Mouse (Mus musculus): ENCODE measurements around the gene Ifitm5. TPM values are rescaled to one million over a fixed set of nuclear protein-coding genes. Genes with fewer than 3 reads are reported as not detected.

Ifitm5 gene
- polyA plus RNA-seq, 1 experiment from 2014 or later: 1.4 TPM

DNA sequence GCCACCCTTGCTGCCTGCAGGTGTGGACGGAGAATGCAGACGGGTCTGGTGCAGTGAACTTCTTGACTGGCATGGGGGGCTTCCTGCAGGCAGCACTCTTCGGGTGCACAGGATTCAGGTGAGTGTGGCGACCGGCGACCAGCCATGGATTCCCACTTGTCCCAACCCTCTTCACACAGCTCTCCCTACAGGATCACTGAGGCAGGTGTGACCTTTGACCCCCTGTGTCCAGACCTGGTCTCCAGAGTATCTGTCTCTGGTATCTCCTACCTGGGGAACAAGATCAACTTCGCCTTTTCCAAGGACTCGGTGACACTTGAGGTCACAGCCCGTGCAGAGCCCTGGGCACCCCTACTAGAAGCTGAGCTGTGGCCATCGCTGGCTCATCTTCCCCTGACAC, 3.8 kb downstream of the Ifitm5 start:
- no peak overlapping the region for H3K9ac ChIP-seq
- H3K4me2 ChIP-seq: no peak overlapping the region
- H3K9me3 ChIP-seq: no peaks in the 10 kb centered on the region
- H3K27ac ChIP-seq (replicated peaks): no peak overlapping the region
- H3K4me1 ChIP-seq (replicated peaks): peaks cover 26% of the 10 kb centered on the region
- H3K36me3 ChIP-seq: no peaks in the 10 kb centered on the region
- WGBS: 94% methylated on average over 10 of the region's 10 CpGs
- ATAC-seq (ENCODE audit: low read depth): no peak
- H3K27me3 ChIP-seq: 0 out of 2 replicates have a peak, but pooled peaks cover 4% of the 10 kb centered on the region
- no peak overlapping the region for H3K4me3 ChIP-seq

- H3K4me1 ChIP-seq (replicated peaks): peaks cover 20% of the 10 kb centered on the region
- no peak overlapping the region for H3K4me2 ChIP-seq
- 94% methylated on average over 5 of the region's 5 CpGs for WGBS
- no peak overlapping the region for H3K4me3 ChIP-seq
- H3K27ac ChIP-seq (replicated peaks): no peak overlapping the region
- no peaks in the 10 kb centered on the region for H3K36me3 ChIP-seq
- no peaks in the 10 kb centered on the region for H3K9me3 ChIP-seq
- no peak overlapping the region for H3K9ac ChIP-seq
- 0 out of 2 replicates have a peak, but pooled peaks cover 4% of the 10 kb centered on the region for H3K27me3 ChIP-seq
- no peak for ATAC-seq (ENCODE audit: low read depth)
These were observed 4.8 kb downstream of the Ifitm5 start for GRCm38 (mm10) chr7:140945247-140945646.

GRCm38 (mm10) chr7:140944236-140944635, 5.9 kb downstream of the Ifitm5 start:
- no peak overlapping the region for H3K9ac ChIP-seq
- 89% methylated on average over 7 of the region's 7 CpGs for WGBS
- H3K4me3 ChIP-seq: no peak overlapping the region
- ATAC-seq (ENCODE audit: low read depth): no peak
- 0 out of 2 replicates have a peak, but pooled peaks cover 4% of the 10 kb centered on the region for H3K27me3 ChIP-seq
- no peaks in the 10 kb centered on the region for H3K9me3 ChIP-seq
- H3K27ac ChIP-seq (replicated peaks): no peak overlapping the region
- H3K36me3 ChIP-seq: no peaks in the 10 kb centered on the region
- peaks cover 28% of the 10 kb centered on the region for H3K4me1 ChIP-seq (replicated peaks)
- H3K4me2 ChIP-seq: no peak overlapping the region

GRCm38 (mm10) chr7:140943356-140943755, 6.7 kb downstream of the Ifitm5 start:
- H3K9me3 ChIP-seq: no peaks in the 10 kb centered on the region
- H3K4me3 ChIP-seq: no peak overlapping the region
- no peaks in the 10 kb centered on the region for H3K36me3 ChIP-seq
- H3K4me1 ChIP-seq (replicated peaks): peaks cover 30% of the 10 kb centered on the region
- 90% methylated on average over 4 of the region's 4 CpGs for WGBS
- no peak for ATAC-seq (ENCODE audit: low read depth)
- no peak overlapping the region for H3K4me2 ChIP-seq
- no peak overlapping the region for H3K9ac ChIP-seq
- no peak overlapping the region for H3K27ac ChIP-seq (replicated peaks)
- H3K27me3 ChIP-seq: 0 out of 2 replicates have a peak, but pooled peaks cover 4% of the 10 kb centered on the region

DNA sequence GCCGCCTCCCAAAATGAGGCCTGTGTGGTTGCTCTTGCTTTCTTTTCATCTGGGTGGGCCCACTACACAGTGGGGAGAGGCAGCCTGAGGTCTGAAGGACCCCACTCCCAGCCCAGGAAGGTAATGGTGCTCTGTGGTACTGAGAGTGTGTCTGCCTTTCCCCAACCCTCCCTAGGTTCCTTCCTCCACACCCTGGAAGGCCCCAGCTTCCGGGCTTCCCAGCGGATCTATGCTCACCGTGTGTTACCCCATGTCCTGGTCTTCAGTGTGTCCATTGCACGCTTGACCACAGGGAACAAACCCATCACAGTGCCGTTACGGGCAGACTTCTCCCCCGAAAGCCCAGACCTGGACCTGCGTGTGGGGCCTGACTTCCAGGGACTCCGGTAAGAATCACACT, 7.3 kb downstream of the Ifitm5 start:
- Histone ChIP-seq H3K36me3 (no peaks in the 10 kb centered on the region), H3K9me3 (no peaks in the 10 kb centered on the region), H3K4me2 (peak overlapping the region; percentile 54; the same call in 1 of the 2 replicates), H3K4me3 (no peak overlapping the region), H3K9ac (no peak overlapping the region), H3K27me3 (0 out of 2 replicates have a peak, but pooled peaks cover 4% of the 10 kb centered on the region), H3K27ac (replicated peaks) (no peak overlapping the region), H3K4me1 (replicated peaks) (peaks cover 30% of the 10 kb centered on the region)
- WGBS: 92% methylated on average over 10 of the region's 10 CpGs
- no peak for ATAC-seq (ENCODE audit: low read depth)

DNA sequence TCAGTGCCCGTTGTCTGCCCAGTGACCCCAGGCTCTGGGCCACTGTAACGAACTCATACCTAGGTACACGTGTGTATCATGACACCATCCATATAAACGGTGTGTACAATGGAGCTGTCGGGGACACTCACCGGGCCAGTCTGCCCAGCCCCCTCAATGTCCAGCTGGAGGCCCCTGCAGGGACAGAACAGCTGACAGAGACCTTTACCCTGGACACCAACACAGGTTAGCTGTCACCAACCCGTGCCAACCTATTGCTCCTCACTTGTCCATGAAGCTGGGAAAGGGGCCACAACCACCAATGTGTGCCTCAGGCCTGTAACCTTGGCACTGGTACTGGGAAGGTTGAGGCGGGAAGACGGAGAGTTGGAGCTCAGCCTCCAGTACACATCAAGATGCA, 7.8 kb downstream of the Ifitm5 start:
- Histone ChIP-seq H3K4me2 (peak overlapping the region; percentile 54), H3K36me3 (no peaks in the 10 kb centered on the region), H3K4me1 (replicated peaks) (peaks cover 30% of the 10 kb centered on the region), H3K27me3 (0 out of 2 replicates have a peak, but pooled peaks cover 4% of the 10 kb centered on the region), H3K4me3 (peak overlapping the region; percentile 40), H3K9me3 (no peaks in the 10 kb centered on the region), H3K27ac (replicated peaks) (no peak overlapping the region; the same call in 1 of the 2 replicates), H3K9ac (peak overlapping the region; percentile 71)
- no peak for ATAC-seq (ENCODE audit: low read depth)
- 62% methylated on average over 9 of the region's 9 CpGs for WGBS

DNA sequence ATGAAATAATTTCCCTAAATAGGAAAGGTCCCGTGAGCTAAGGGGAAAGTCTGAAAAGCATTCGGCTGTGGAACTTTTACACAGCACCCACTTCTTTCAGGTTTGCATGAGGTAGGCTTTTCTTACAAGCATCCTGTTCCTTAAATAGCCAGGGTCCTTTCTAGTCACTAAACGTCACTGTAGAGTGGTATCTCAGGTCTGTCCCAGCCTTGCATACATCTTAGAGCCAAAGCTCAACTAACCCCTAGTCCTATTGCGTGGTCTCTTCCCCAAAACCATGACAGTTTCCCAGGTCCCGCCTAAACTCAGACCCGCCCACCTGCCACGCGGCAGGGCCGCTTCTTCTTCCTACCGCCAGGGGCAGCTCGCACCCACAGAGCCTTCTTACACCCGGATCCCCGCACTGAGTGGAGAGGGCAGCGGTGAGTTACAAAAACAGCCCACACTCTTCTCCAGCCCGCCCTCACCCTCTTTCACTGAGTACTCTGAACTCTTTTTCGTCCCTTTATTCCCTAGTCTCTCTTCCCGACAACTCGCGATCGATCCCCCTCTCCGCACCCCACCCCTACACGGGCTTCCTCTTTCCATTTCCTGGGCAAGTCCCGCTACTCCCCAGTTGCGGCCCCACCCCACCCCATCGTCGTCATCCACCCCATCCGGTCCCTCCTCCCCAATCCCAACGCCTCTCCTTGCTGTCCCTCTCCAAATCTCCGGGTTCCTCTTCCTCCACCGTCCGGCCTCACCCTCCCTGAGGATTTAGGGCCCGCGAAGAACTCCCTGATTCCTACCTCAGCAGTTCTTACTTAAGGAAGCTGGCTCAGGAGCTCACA, 8.7 kb downstream of the Ifitm5 start, which contains the start of gene Pgghg:
TSS of gene Pgghg (plus strand) at position 170 of the 830 bp plus-strand sequence.
- peak; percentile 80 for ATAC-seq (ENCODE audit: low read depth)
- H3K27ac ChIP-seq (replicated peaks): peak within 1 kb of the TSS; percentile 67
- 4% methylated on average over 33 of the region's 33 CpGs for WGBS
- peak within 1 kb of the TSS; percentile 40 for H3K4me3 ChIP-seq
- 0 out of 2 replicates have a peak, but pooled peaks cover 8% of the 10 kb centered on the region for H3K27me3 ChIP-seq
- H3K9ac ChIP-seq: peak within 1 kb of the TSS; percentile 71
- peak within 1 kb of the TSS; percentile 54 for H3K4me2 ChIP-seq
- H3K4me1 ChIP-seq (replicated peaks): peaks cover 30% of the 10 kb centered on the region
- H3K36me3 ChIP-seq: no peaks in the 10 kb centered on the region
- no peaks in the 10 kb centered on the region for H3K9me3 ChIP-seq

DNA sequence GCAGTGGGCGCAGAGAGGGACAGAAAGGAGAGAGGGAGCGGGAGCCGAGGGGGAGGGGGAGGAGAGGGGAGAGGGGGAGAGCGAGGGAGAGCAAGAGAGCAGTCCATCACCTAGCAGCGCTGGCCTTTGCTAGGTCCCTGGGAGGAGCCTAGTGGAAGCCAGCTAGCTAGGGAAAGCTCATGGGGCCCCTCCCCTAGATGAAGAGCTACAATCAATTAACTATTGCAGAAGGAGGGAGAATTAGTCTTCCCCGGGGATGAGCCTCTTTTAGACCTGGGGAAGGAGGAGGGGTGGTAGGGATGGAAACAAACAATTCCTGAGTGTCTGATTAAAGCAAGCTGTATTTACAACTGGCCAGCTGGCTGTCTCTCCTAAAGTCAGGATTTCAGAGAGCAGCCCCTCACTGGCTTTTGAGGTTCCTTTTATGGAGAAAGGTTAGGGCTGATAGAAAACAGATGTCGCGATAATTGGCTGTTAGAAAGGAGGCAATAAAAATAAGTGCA, 10.4 kb downstream of the Ifitm5 start:
- Histone ChIP-seq H3K27ac (replicated peaks) (peak overlapping the region; percentile 42), H3K27me3 (0 out of 2 replicates have a peak, but pooled peaks cover 11% of the 10 kb centered on the region)
- WGBS: 1% methylated on average over 8 of the region's 8 CpGs

DNA sequence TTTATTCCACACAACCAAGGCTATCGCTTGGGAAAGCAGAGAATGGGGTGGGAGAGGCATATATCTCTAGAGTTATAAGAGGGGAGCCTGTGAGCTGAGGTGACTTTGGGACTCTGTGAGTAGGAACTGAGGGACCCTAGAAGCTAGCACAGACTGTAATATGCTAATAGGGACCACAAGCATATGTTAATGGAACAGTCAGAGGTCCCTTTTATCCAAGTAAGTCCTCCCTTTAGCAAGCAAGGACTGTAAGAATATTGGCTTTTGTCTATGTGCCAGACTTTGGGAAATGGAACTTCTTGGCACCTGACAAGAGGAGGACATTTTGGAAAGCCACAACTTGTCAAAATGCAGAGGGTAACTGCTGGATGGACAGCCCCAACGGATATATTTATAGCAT, 11.2 kb downstream of the Ifitm5 start:
- Histone ChIP-seq H3K36me3 (no peaks in the 10 kb centered on the region), H3K4me2 (no peak overlapping the region), H3K27ac (replicated peaks) (no peak overlapping the region), H3K27me3 (0 out of 2 replicates have a peak, but pooled peaks cover 11% of the 10 kb centered on the region), H3K4me3 (no peak overlapping the region), H3K4me1 (replicated peaks) (peaks cover 30% of the 10 kb centered on the region), H3K9ac (no peak overlapping the region), H3K9me3 (no peaks in the 10 kb centered on the region)
- WGBS: 28% methylated on average over 2 of the region's 2 CpGs
- ATAC-seq (ENCODE audit: low read depth): no peak

More for the DNA sequence above, 10.4 kb downstream of the Ifitm5 start:
- H3K36me3 ChIP-seq: no peaks in the 10 kb centered on the region
- H3K4me3 ChIP-seq: no peak overlapping the region
- ATAC-seq (ENCODE audit: low read depth): peak; percentile 60
- peak overlapping the region; percentile 17; the same call in 1 of the 2 replicates for H3K9ac ChIP-seq
- no peaks in the 10 kb centered on the region for H3K9me3 ChIP-seq
- H3K4me1 ChIP-seq (replicated peaks): peaks cover 30% of the 10 kb centered on the region
- peak overlapping the region; percentile 24 for H3K4me2 ChIP-seq

- ATAC-seq (ENCODE audit: low read depth): no peak
- H3K36me3 ChIP-seq: no peaks in the 10 kb centered on the region
- H3K4me3 ChIP-seq: no peak overlapping the region
- no peak overlapping the region for H3K4me2 ChIP-seq
- H3K27ac ChIP-seq (replicated peaks): no peak overlapping the region
- no peaks in the 10 kb centered on the region for H3K9me3 ChIP-seq
- H3K9ac ChIP-seq: no peak overlapping the region
- peaks cover 30% of the 10 kb centered on the region for H3K4me1 ChIP-seq (replicated peaks)
- 0 out of 2 replicates have a peak, but pooled peaks cover 11% of the 10 kb centered on the region for H3K27me3 ChIP-seq
- 32% methylated on average over 3 of the region's 3 CpGs for WGBS
These were observed 11.7 kb downstream of the Ifitm5 start for GRCm38 (mm10) chr7:140938436-140938835.

GRCm38 (mm10) chr7:140927181-140927580, 22.9 kb downstream of the Ifitm5 start:
- no peak for ATAC-seq (ENCODE audit: low read depth)
- Histone ChIP-seq H3K4me2 (no peak overlapping the region), H3K36me3 (no peaks in the 10 kb centered on the region), H3K27me3 (peaks cover 40% of the 10 kb centered on the region), H3K27ac (replicated peaks) (no peak overlapping the region), H3K9ac (no peak overlapping the region), H3K4me1 (replicated peaks) (peaks cover 14% of the 10 kb centered on the region), H3K9me3 (no peaks in the 10 kb centered on the region), H3K4me3 (no peak overlapping the region)
- WGBS: 90% methylated on average over 6 of the region's 6 CpGs

GRCm38 (mm10) chr7:140923070-140923775, 26.9 kb downstream of the Ifitm5 start:
- peak overlapping the region; percentile 58 for H3K9ac ChIP-seq
- no peaks in the 10 kb centered on the region for H3K36me3 ChIP-seq
- peaks cover 76% of the 10 kb centered on the region for H3K27me3 ChIP-seq
- ATAC-seq (ENCODE audit: low read depth): peak; percentile 40; the same call in 1 of the 2 replicates
- H3K27ac ChIP-seq (replicated peaks): no peak overlapping the region
- H3K4me3 ChIP-seq: peak overlapping the region; percentile 43
- no peaks in the 10 kb centered on the region for H3K9me3 ChIP-seq
- peak overlapping the region; percentile 85 for H3K4me2 ChIP-seq
- WGBS: 22% methylated on average over 30 of the region's 30 CpGs
- H3K4me1 ChIP-seq (replicated peaks): peaks cover 20% of the 10 kb centered on the region

Data from neural tube, embryonic 13.5 days (tissue).